Mouse (Mus musculus) hindbrain, embryonic 12.5 days (tissue): ENCODE measurements around the gene Primpol. TPM values are rescaled to one million over a fixed set of nuclear protein-coding genes. Genes with fewer than 3 reads are reported as not detected.

Experiments used
- ATAC-seq: fragments of 200-750 bp; cut with Nextera tagmentation; 2 replicates; pipeline ENCODE4 v1.8.0; 2017; ENCODE audit warnings: moderate TSS enrichment; ENCODE audit not compliant: low FRiP score
- H3K27ac ChIP-seq: fragments of 300-500 bp; sonication (generic); 2 replicates; pipeline ENCODE4 v1.5.1; 2016; ENCODE audit warnings: mild to moderate bottlenecking
- H3K27me3 ChIP-seq: fragments of 300-500 bp; sonication (generic); 2 replicates; pipeline ENCODE4 v1.6.1; 2016; ENCODE audit warnings: mild to moderate bottlenecking
- H3K36me3 ChIP-seq: fragments of 300-500 bp; sonication (generic); 2 replicates; pipeline ENCODE4 v1.6.1; 2016; ENCODE audit warnings: mild to moderate bottlenecking
- H3K4me1 ChIP-seq: fragments of 300-500 bp; sonication (generic); 2 replicates; pipeline ENCODE4 v1.6.1; 2016
- H3K4me2 ChIP-seq: fragments of 300-500 bp; sonication (generic); replicated peaks from 2 replicates; pipeline ENCODE4 v1.6.1; 2016; ENCODE audit warnings: mild to moderate bottlenecking
- H3K4me3 ChIP-seq: fragments of 300-500 bp; sonication (generic); 2 replicates; pipeline ENCODE4 v1.5.1; 2016; ENCODE audit warnings: mild to moderate bottlenecking
- H3K9ac ChIP-seq: fragments of 300-500 bp; sonication (generic); 2 replicates; pipeline ENCODE4 v1.6.1; 2016; ENCODE audit warnings: mild to moderate bottlenecking, moderate library complexity
- H3K9me3 ChIP-seq: fragments of 300-500 bp; sonication (generic); replicated peaks from 2 replicates; pipeline ENCODE4 v1.6.1; 2016; ENCODE audit warnings: mild to moderate bottlenecking
- WGBS: fragments of 180-500 bp; shearing (Covaris S2); methylation state at CpG from one replicate; pipeline ENCODE4 v1.1.7; 2016; 5-methylcytosine and 5-hydroxymethylcytosine counted together
- polyA plus RNA-seq: library from polyadenylated mRNA; unstranded; fragments of >200 nt; fragmentation: Nextera tagmentation; extraction: Ambion mirVana; gene quantifications from 2 replicates; pipeline ENCODE4 v1.2.1, GENCODE M21; 2016

Gene Primpol
- polyA plus RNA-seq, 1 experiment from 2014 or later: 8.4 TPM

GRCm38 (mm10) chr8:46625166-46625565, 8.2 kb upstream of the Primpol start:
- Histone ChIP-seq H3K4me3 (no peak overlapping the region), H3K4me2 (no peak overlapping the region), H3K9me3 (no peaks in the 10 kb centered on the region), H3K9ac (no peak overlapping the region), H3K36me3 (peaks cover 15% of the 10 kb centered on the region), H3K27me3 (no peaks in the 10 kb centered on the region), H3K27ac (no peak overlapping the region), H3K4me1 (no peaks in the 10 kb centered on the region; the same call in 1 of the 2 replicates)
- WGBS: 77% methylated on average over 1 of the region's 1 CpGs
- ATAC-seq: no peak

GRCm38 (mm10) chr8:46622446-46623270, 5.6 kb upstream of the Primpol start:
- Histone ChIP-seq H3K36me3 (peaks cover 4% of the 10 kb centered on the region; the same call in 1 of the 2 replicates), H3K4me2 (no peak overlapping the region), H3K9me3 (no peaks in the 10 kb centered on the region), H3K9ac (no peak overlapping the region), H3K4me3 (no peak overlapping the region), H3K27ac (no peak overlapping the region), H3K4me1 (peaks cover 10% of the 10 kb centered on the region), H3K27me3 (no peaks in the 10 kb centered on the region)
- WGBS: 80% methylated on average over 9 of the region's 9 CpGs
- no peak for ATAC-seq

GRCm38 (mm10) chr8:46618639-46619320, 1.8 kb upstream of the Primpol start:
- Histone ChIP-seq H3K4me2 (peak overlapping the region; percentile 80), H3K9ac (peak overlapping the region; percentile 91), H3K4me3 (peak overlapping the region; percentile 75), H3K4me1 (peaks cover 16% of the 10 kb centered on the region), H3K9me3 (no peaks in the 10 kb centered on the region), H3K27me3 (no peaks in the 10 kb centered on the region), H3K36me3 (peaks cover 3% of the 10 kb centered on the region; the same call in 1 of the 2 replicates), H3K27ac (no peak overlapping the region)
- no peak for ATAC-seq
- under 1% methylated on average over 10 of the region's 10 CpGs for WGBS

- 2% methylated on average over 38 of the region's 38 CpGs for WGBS
- peak; percentile 69 for ATAC-seq
- H3K9me3 ChIP-seq: no peaks in the 10 kb centered on the region
- peak overlapping the region; percentile 92 for H3K27ac ChIP-seq
- H3K9ac ChIP-seq: peak overlapping the region; percentile 91
- no peaks in the 10 kb centered on the region for H3K27me3 ChIP-seq
- peaks cover 16% of the 10 kb centered on the region for H3K4me1 ChIP-seq
- peak overlapping the region; percentile 80 for H3K4me2 ChIP-seq
- H3K36me3 ChIP-seq: no peaks in the 10 kb centered on the region
- H3K4me3 ChIP-seq: peak overlapping the region; percentile 75
Measured at GRCm38 (mm10) chr8:46617690-46618620, 943 bp upstream of the Primpol start.

- no peak overlapping the region for H3K9ac ChIP-seq
- peaks cover 16% of the 10 kb centered on the region for H3K4me1 ChIP-seq
- H3K36me3 ChIP-seq: no peaks in the 10 kb centered on the region
- 86% methylated on average over 8 of the region's 8 CpGs for WGBS
- no peaks in the 10 kb centered on the region for H3K27me3 ChIP-seq
- H3K27ac ChIP-seq: no peak overlapping the region
- H3K4me2 ChIP-seq: peak overlapping the region; percentile 53; the same call in 1 of the 2 replicates
- ATAC-seq: no peak
- H3K4me3 ChIP-seq: no peak overlapping the region
- no peaks in the 10 kb centered on the region for H3K9me3 ChIP-seq
Measured at GRCm38 (mm10) chr8:46615936-46616335, 1.1 kb downstream of the Primpol start.

GRCm38 (mm10) chr8:46613377-46613776, 3.6 kb downstream of the Primpol start:
- WGBS: 68% methylated on average over 4 of the region's 4 CpGs
- Histone ChIP-seq H3K27ac (no peak overlapping the region), H3K4me3 (no peak overlapping the region), H3K9me3 (no peaks in the 10 kb centered on the region), H3K4me1 (peaks cover 6% of the 10 kb centered on the region; the same call in 1 of the 2 replicates), H3K36me3 (0 out of 2 replicates have a peak, but pooled peaks cover 2% of the 10 kb centered on the region), H3K27me3 (no peaks in the 10 kb centered on the region), H3K9ac (no peak overlapping the region), H3K4me2 (no peak overlapping the region)
- ATAC-seq: no peak

GRCm38 (mm10) chr8:46612913-46613312, 4.1 kb downstream of the Primpol start:
- peaks cover 6% of the 10 kb centered on the region; the same call in 1 of the 2 replicates for H3K4me1 ChIP-seq
- no peak for ATAC-seq
- no peak overlapping the region for H3K4me2 ChIP-seq
- 73% methylated on average over 4 of the region's 4 CpGs for WGBS
- 0 out of 2 replicates have a peak, but pooled peaks cover 2% of the 10 kb centered on the region for H3K36me3 ChIP-seq
- no peak overlapping the region for H3K4me3 ChIP-seq
- H3K9ac ChIP-seq: no peak overlapping the region
- no peaks in the 10 kb centered on the region for H3K9me3 ChIP-seq
- no peaks in the 10 kb centered on the region for H3K27me3 ChIP-seq
- peak overlapping the region; percentile 40; the same call in 1 of the 2 replicates for H3K27ac ChIP-seq

- H3K27me3 ChIP-seq: no peaks in the 10 kb centered on the region
- WGBS: 91% methylated on average over 8 of the region's 8 CpGs
Measured at GRCm38 (mm10) chr8:46611557-46611956, 5.5 kb downstream of the Primpol start.

GRCm38 (mm10) chr8:46606930-46607329, 10.1 kb downstream of the Primpol start:
- WGBS: 75% methylated on average over 1 of the region's 1 CpGs
- H3K27ac ChIP-seq: no peak overlapping the region
- no peak overlapping the region for H3K4me2 ChIP-seq

More at GRCm38 (mm10) chr8:46611557-46611956, 5.5 kb downstream of the Primpol start:
- Histone ChIP-seq H3K36me3 (0 out of 2 replicates have a peak, but pooled peaks cover 2% of the 10 kb centered on the region), H3K4me3 (no peak overlapping the region), H3K4me2 (no peak overlapping the region), H3K27ac (no peak overlapping the region), H3K9ac (no peak overlapping the region), H3K4me1 (peaks cover 6% of the 10 kb centered on the region; the same call in 1 of the 2 replicates), H3K9me3 (no peaks in the 10 kb centered on the region)
- ATAC-seq: no peak

GRCm38 (mm10) chr8:46603587-46603986, 13.4 kb downstream of the Primpol start:
- no peak overlapping the region for H3K27ac ChIP-seq
- no peaks in the 10 kb centered on the region for H3K4me1 ChIP-seq
- no peak overlapping the region for H3K9ac ChIP-seq
- no peak for ATAC-seq
- no peak overlapping the region for H3K4me2 ChIP-seq
- H3K9me3 ChIP-seq: no peaks in the 10 kb centered on the region
- WGBS: 80% methylated on average over 5 of the region's 5 CpGs
- 0 out of 2 replicates have a peak, but pooled peaks cover 11% of the 10 kb centered on the region for H3K36me3 ChIP-seq
- no peak overlapping the region for H3K4me3 ChIP-seq
- no peaks in the 10 kb centered on the region for H3K27me3 ChIP-seq

More at GRCm38 (mm10) chr8:46606930-46607329, 10.1 kb downstream of the Primpol start:
- ATAC-seq: no peak
- Histone ChIP-seq H3K9me3 (no peaks in the 10 kb centered on the region), H3K4me3 (no peak overlapping the region), H3K27me3 (no peaks in the 10 kb centered on the region), H3K4me1 (no peaks in the 10 kb centered on the region), H3K36me3 (0 out of 2 replicates have a peak, but pooled peaks cover 7% of the 10 kb centered on the region), H3K9ac (no peak overlapping the region)

- Histone ChIP-seq H3K27ac (no peak overlapping the region), H3K9me3 (no peaks in the 10 kb centered on the region), H3K36me3 (0 out of 2 replicates have a peak, but pooled peaks cover 14% of the 10 kb centered on the region), H3K4me1 (no peaks in the 10 kb centered on the region), H3K9ac (no peak overlapping the region), H3K4me3 (no peak overlapping the region), H3K27me3 (no peaks in the 10 kb centered on the region), H3K4me2 (no peak overlapping the region)
- no peak for ATAC-seq
- 62% methylated on average over 10 of the region's 10 CpGs for WGBS
Measured at GRCm38 (mm10) chr8:46600959-46601707, 15.9 kb downstream of the Primpol start.
